In genomic region chr6:120318303-120318940, GRCm38 (mm10) we compare ENCODE assay signal across 33 mouse cellular contexts. TPM values are rescaled to one million over a fixed set of nuclear protein-coding genes. Genes with fewer than 3 reads are reported as not detected.
DNase-seq lines count a peak whose midpoint lies in the region; ATAC-seq and TF ChIP-seq lines count a peak whose summit lies in the region.
"Had no signal": no experiment of that assay in that cellular context is flagged by ENCODE, and none has a peak within 500 bp of the region (broad histone marks: within the 10 kb centered on the region; RNA-seq: fewer than 3 reads in every experiment).

No protein-coding gene starts in this region.

- intact Hi-C loops in left cerebral cortex, postnatal 10 days (cut with DNase I), result no loop called here

- no peak overlapping the region for H3K9ac ChIP-seq in intestine, embryonic 14.5 days (ENCODE audit: low read length)
- no peak overlapping the region for H3K9ac ChIP-seq in intestine, embryonic 16.5 days (ENCODE audit: low read depth, low read length)
- H3K9ac ChIP-seq in stomach, embryonic 14.5 days (replicated peaks; ENCODE audit: low read depth, low read length), result no peak overlapping the region
- H3K9ac ChIP-seq in stomach, postnatal 0 days (ENCODE audit: low read length), result no peak overlapping the region
- H3K9ac ChIP-seq: embryonic facial prominence, embryonic 13.5 days; forebrain, embryonic 12.5 days; forebrain, embryonic 15.5 days; heart, embryonic 13.5 days; hindbrain, embryonic 14.5 days had no signal

- H3K36me3 ChIP-seq in intestine, embryonic 14.5 days (ENCODE audit: control insufficient read depth, insufficient read depth, low read length), result 0 out of 2 replicates have a peak, but pooled peaks cover 3% of the 10 kb centered on the region
- H3K36me3 ChIP-seq in intestine, embryonic 16.5 days (ENCODE audit: control insufficient read depth, insufficient read depth, low read length), result no peaks in the 10 kb centered on the region
- no peaks in the 10 kb centered on the region for H3K36me3 ChIP-seq in stomach, embryonic 14.5 days (ENCODE audit: control insufficient read depth, insufficient read depth, low read length)
- H3K36me3 ChIP-seq in stomach, postnatal 0 days (ENCODE audit: control insufficient read depth, insufficient read depth, low read length), result no peaks in the 10 kb centered on the region
- H3K36me3 ChIP-seq: embryonic facial prominence, embryonic 13.5 days; forebrain, embryonic 12.5 days; forebrain, embryonic 15.5 days; heart, embryonic 10.5 days had no signal

- H3K4me3 ChIP-seq in intestine, embryonic 14.5 days (ENCODE audit: low read depth, low read length), result no peak overlapping the region
- no peak overlapping the region for H3K4me3 ChIP-seq in intestine, embryonic 16.5 days (ENCODE audit: low read length)
- no peak overlapping the region for H3K4me3 ChIP-seq in stomach, embryonic 14.5 days (ENCODE audit: low read depth, low read length)
- H3K4me3 ChIP-seq in stomach, postnatal 0 days (ENCODE audit: low read depth, low read length), result no peak overlapping the region
- H3K4me3 ChIP-seq: embryonic facial prominence, embryonic 10.5 days; embryonic facial prominence, embryonic 13.5 days; erythroblast, embryonic 14.5 days; forebrain, embryonic 12.5 days; forebrain, embryonic 15.5 days; heart, adult 2 months; heart, embryonic 10.5 days; heart, embryonic 13.5 days had no signal

- peak; percentile 37; the same call in 1 of the 2 replicates for ATAC-seq in intestine, embryonic 14.5 days (replicated peaks; ENCODE audit: low FRiP score, low TSS enrichment, low read depth)
- peak; percentile 66 for ATAC-seq in intestine, embryonic 16.5 days
- no peak for ATAC-seq in stomach, embryonic 14.5 days (ENCODE audit: insufficient number of reproducible peaks, insufficient read depth, low FRiP score, low read depth)
- peak; percentile 61 for ATAC-seq in stomach, postnatal 0 days (ENCODE audit: low FRiP score, low TSS enrichment)
- ATAC-seq in frontal cortex, adult (ENCODE audit: low TSS enrichment), result no peak
- ATAC-seq: CD4-positive, CD25-positive, alpha-beta regulatory T cell, adult 4 months; forebrain, embryonic 15.5 days had no signal

- no peak for DNase-seq in intestine, embryonic 14.5 days (ENCODE audit: low spot score)
- peak; percentile 34 for DNase-seq in stomach, postnatal 0 days (ENCODE audit: low spot score)
- no peak for DNase-seq in thymus, postnatal 36 days
- DNase-seq in left cerebral cortex, postnatal 10 days (ENCODE audit: extremely low spot score in 1 of 2, low spot score in 2 of 2), result no peak
- DNase-seq: adrenal gland, adult 2 months; adrenal gland, postnatal 14 days; cerebellum, adult 11-12 months; cerebellum, adult 8-10 months; cerebellum, postnatal 10 days; cerebellum, postnatal 36 days; embryo, embryonic 11 days; gastrocnemius, postnatal 10 days; gastrocnemius, postnatal 36 days; heart, postnatal 14 days had no signal

- H3K27me3 ChIP-seq in intestine, embryonic 14.5 days (replicated peaks; ENCODE audit: control insufficient read depth, insufficient read depth, low read length), result no peaks in the 10 kb centered on the region
- H3K27me3 ChIP-seq in intestine, embryonic 16.5 days (replicated peaks; ENCODE audit: control insufficient read depth, insufficient read depth, low read length), result no peaks in the 10 kb centered on the region
- no peaks in the 10 kb centered on the region for H3K27me3 ChIP-seq in stomach, embryonic 14.5 days (ENCODE audit: control insufficient read depth, insufficient read depth, low read length)
- H3K27me3 ChIP-seq in stomach, postnatal 0 days (ENCODE audit: control insufficient read depth, insufficient read depth, low read length), result no peaks in the 10 kb centered on the region
- H3K27me3 ChIP-seq: embryonic facial prominence, embryonic 13.5 days; forebrain, embryonic 12.5 days; forebrain, embryonic 15.5 days; heart, embryonic 13.5 days had no signal

- no peaks in the 10 kb centered on the region for H3K4me1 ChIP-seq in intestine, embryonic 14.5 days (replicated peaks; ENCODE audit: control insufficient read depth, insufficient read depth, low read length)
- no peaks in the 10 kb centered on the region for H3K4me1 ChIP-seq in intestine, embryonic 16.5 days (ENCODE audit: control insufficient read depth, insufficient read depth, low read length)
- no peaks in the 10 kb centered on the region for H3K4me1 ChIP-seq in stomach, embryonic 14.5 days (ENCODE audit: control insufficient read depth, insufficient read depth, low read length)
- H3K4me1 ChIP-seq in stomach, postnatal 0 days (replicated peaks; ENCODE audit: control insufficient read depth, insufficient read depth), result no peaks in the 10 kb centered on the region
- H3K4me1 ChIP-seq: embryonic facial prominence, embryonic 10.5 days; embryonic facial prominence, embryonic 13.5 days; forebrain, embryonic 12.5 days; forebrain, embryonic 15.5 days; heart, embryonic 10.5 days; heart, embryonic 13.5 days had no signal

- no peak for TF ChIP-seq CTCF in stomach, postnatal 0 days (IDR thresholded peaks at IDR 0.05; ENCODE audit: low read depth)

- H3K27ac ChIP-seq in intestine, embryonic 14.5 days (ENCODE audit: low read depth), result no peak overlapping the region
- H3K27ac ChIP-seq in intestine, embryonic 16.5 days (ENCODE audit: low read length), result no peak overlapping the region
- 0 out of 2 replicates have a peak overlapping the region, but pooled peaks have one; percentile 15 for H3K27ac ChIP-seq in stomach, embryonic 14.5 days (ENCODE audit: low read length)
- H3K27ac ChIP-seq in stomach, postnatal 0 days (replicated peaks), result 0 out of 2 replicates have a peak overlapping the region, but pooled peaks have one; percentile 58
- H3K27ac ChIP-seq: embryonic facial prominence, embryonic 10.5 days; embryonic facial prominence, embryonic 13.5 days; forebrain, embryonic 12.5 days; forebrain, embryonic 15.5 days; heart, adult 2 months; heart, embryonic 10.5 days; heart, embryonic 13.5 days; hindbrain, embryonic 14.5 days had no signal

- TF ChIP-seq EP300 in stomach, postnatal 0 days (optimal IDR thresholded peaks at IDR 0.05), result no peak

- no peaks in the 10 kb centered on the region for H3K9me3 ChIP-seq in intestine, embryonic 14.5 days (ENCODE audit: control insufficient read depth, low read length)
- H3K9me3 ChIP-seq in intestine, embryonic 16.5 days (ENCODE audit: control insufficient read depth, low read length), result no peaks in the 10 kb centered on the region
- H3K9me3 ChIP-seq in stomach, embryonic 14.5 days (ENCODE audit: control insufficient read depth, low read depth, low read length), result no peaks in the 10 kb centered on the region
- H3K9me3 ChIP-seq in stomach, postnatal 0 days (ENCODE audit: control insufficient read depth, low read length), result no peaks in the 10 kb centered on the region
- H3K9me3 ChIP-seq: embryonic facial prominence, embryonic 10.5 days; embryonic facial prominence, embryonic 13.5 days; forebrain, embryonic 12.5 days; forebrain, embryonic 15.5 days; heart, embryonic 10.5 days; heart, embryonic 13.5 days had no signal

- no peak overlapping the region for H3K4me2 ChIP-seq in intestine, embryonic 14.5 days (ENCODE audit: low read length)
- H3K4me2 ChIP-seq in intestine, embryonic 16.5 days (ENCODE audit: low read depth, low read length), result no peak overlapping the region
- H3K4me2 ChIP-seq in stomach, embryonic 14.5 days (replicated peaks; ENCODE audit: low read depth, low read length), result no peak overlapping the region
- H3K4me2 ChIP-seq in stomach, postnatal 0 days (replicated peaks; ENCODE audit: low read depth), result no peak overlapping the region
- H3K4me2 ChIP-seq: embryonic facial prominence, embryonic 13.5 days; forebrain, embryonic 12.5 days; forebrain, embryonic 15.5 days; heart, embryonic 13.5 days; hindbrain, embryonic 14.5 days had no signal

- 51% methylated on average over 11 of the region's 11 CpGs for WGBS in intestine, embryonic 14.5 days
- WGBS in intestine, embryonic 16.5 days, result 51% methylated on average over 11 of the region's 11 CpGs
- WGBS in stomach, embryonic 14.5 days, result 64% methylated on average over 11 of the region's 11 CpGs
- 49% methylated on average over 11 of the region's 11 CpGs for WGBS in stomach, postnatal 0 days

RNA-seq across cellular contexts. Expression of gene B4galnt3, which starts 24.1 kb away (rescaled TPM):
- polyA plus RNA-seq in intestine, embryonic 14.5 days (2014; fragmentation: Nextera tagmentation; extraction: Ambion mirVana), result 0.47 and 0.58 TPM in 2 replicates
- polyA plus RNA-seq in intestine, embryonic 16.5 days (2015; fragmentation: Nextera tagmentation; extraction: Ambion mirVana), result 1.1 and 1.3 TPM in 2 replicates
- 0.09 and 0.22 TPM in 2 replicates for polyA plus RNA-seq in stomach, embryonic 14.5 days (2014; fragmentation: Nextera tagmentation; extraction: Ambion mirVana)
- polyA plus RNA-seq in stomach, postnatal 0 days (2015; fragmentation: Nextera tagmentation; extraction: Ambion mirVana), result 0.74 and 0.85 TPM in 2 replicates
- under 1 TPM; 0.30 to 0.32 TPM for total RNA-seq in left cerebral cortex, postnatal 10 days (2021)
- total RNA-seq: granulocyte monocyte progenitor cell, adult 5-6 weeks had no signal
- polyA plus RNA-seq: CD4-positive, CD25-positive, alpha-beta regulatory T cell, adult 4 months; hindbrain, embryonic 11.5 days had no signal

RNA-seq across cellular contexts. Expression of gene D330020A13Rik, which starts 24.3 kb away (rescaled TPM):
- not detected in 2 replicates for polyA plus RNA-seq in intestine, embryonic 14.5 days (2014; fragmentation: Nextera tagmentation; extraction: Ambion mirVana)
- 0.23 and 0.43 TPM in 2 replicates for polyA plus RNA-seq in intestine, embryonic 16.5 days (2015; fragmentation: Nextera tagmentation; extraction: Ambion mirVana)
- polyA plus RNA-seq in stomach, embryonic 14.5 days (2014; fragmentation: Nextera tagmentation; extraction: Ambion mirVana), result not detected in 2 replicates
- 0.35 and 0.51 TPM in 2 replicates for polyA plus RNA-seq in stomach, postnatal 0 days (2015; fragmentation: Nextera tagmentation; extraction: Ambion mirVana)
- not detected for total RNA-seq in left cerebral cortex, postnatal 10 days (2021)
- total RNA-seq: adrenal gland, postnatal 14 days; gastrocnemius, adult 18-20 months; gastrocnemius, postnatal 36 days; granulocyte monocyte progenitor cell, adult 5-6 weeks; heart, adult 2 months; heart, postnatal 14 days; heart, postnatal 4 days; MEL had no signal
- polyA plus RNA-seq: CD4-positive, CD25-positive, alpha-beta regulatory T cell, adult 4 months; cortical plate, adult 2 months; erythroblast, embryonic 14.5 days; forebrain, embryonic 12.5 days; forebrain, embryonic 15.5 days; heart, adult 2 months; heart, embryonic 10.5 days; heart, embryonic 13.5 days; hindbrain, embryonic 14.5 days had no signal

RNA-seq across cellular contexts. Expression of gene Kdm5a, which starts 45.5 kb away (rescaled TPM):
- 50.6 and 54.7 TPM in 2 replicates for polyA plus RNA-seq in intestine, embryonic 14.5 days (2014; fragmentation: Nextera tagmentation; extraction: Ambion mirVana)
- 30.1 and 31.1 TPM in 2 replicates for polyA plus RNA-seq in intestine, embryonic 16.5 days (2015; fragmentation: Nextera tagmentation; extraction: Ambion mirVana)
- polyA plus RNA-seq in stomach, embryonic 14.5 days (2014; fragmentation: Nextera tagmentation; extraction: Ambion mirVana), result 56.2 and 57.4 TPM in 2 replicates
- polyA plus RNA-seq in stomach, postnatal 0 days (2015; fragmentation: Nextera tagmentation; extraction: Ambion mirVana), result 18.8 and 23.1 TPM in 2 replicates
- 10 to 100 TPM; 29.1 to 31.2 TPM for total RNA-seq in left cerebral cortex, postnatal 10 days (2021)

RNA-seq across cellular contexts. Expression of gene Ccdc77, which starts 45.8 kb away (rescaled TPM):
- 21.5 and 24.6 TPM in 2 replicates for polyA plus RNA-seq in intestine, embryonic 14.5 days (2014; fragmentation: Nextera tagmentation; extraction: Ambion mirVana)
- 17.4 and 18.4 TPM in 2 replicates for polyA plus RNA-seq in intestine, embryonic 16.5 days (2015; fragmentation: Nextera tagmentation; extraction: Ambion mirVana)
- 23.2 and 27.4 TPM in 2 replicates for polyA plus RNA-seq in stomach, embryonic 14.5 days (2014; fragmentation: Nextera tagmentation; extraction: Ambion mirVana)
- 9.2 and 11.0 TPM in 2 replicates for polyA plus RNA-seq in stomach, postnatal 0 days (2015; fragmentation: Nextera tagmentation; extraction: Ambion mirVana)
- total RNA-seq in left cerebral cortex, postnatal 10 days (2021), result 1 to 10 TPM; 4.6 to 7.7 TPM

Comparison
In these comparisons a context has a peak if more than half of its experiments do, and no peak if none do; other contexts are left out.
1. ATAC-seq: peak in intestine, embryonic 14.5 days (single experiment), intestine, embryonic 16.5 days (single experiment) and stomach, postnatal 0 days (single experiment); none in stomach, embryonic 14.5 days (single experiment) and frontal cortex, adult (single experiment).
2. H3K27ac ChIP-seq: peak in stomach, embryonic 14.5 days (single experiment) and stomach, postnatal 0 days (single experiment); none in intestine, embryonic 14.5 days (single experiment) and intestine, embryonic 16.5 days (single experiment).